Mouse (Mus musculus): ENCODE measurements around the gene Rnasel. TPM values are rescaled to one million over a fixed set of nuclear protein-coding genes. Genes with fewer than 3 reads are reported as not detected.

The Rnasel gene
- polyA plus RNA-seq (2015; fragmentation: Nextera tagmentation; extraction: Ambion mirVana), result 38.8 and 43.6 TPM in 2 replicates

GRCm38 (mm10) chr1:153749211-153749801, at the start of gene Rnasel:
Gene Rnasel (plus strand): TSS chr1:153749426.
- Histone ChIP-seq H3K4me3 (peak within 1 kb of the TSS; percentile 50), H3K36me3 (peaks cover 9% of the 10 kb centered on the region), H3K9me3 (no peaks in the 10 kb centered on the region), H3K27me3 (no peaks in the 10 kb centered on the region), H3K27ac (replicated peaks) (peak within 1 kb of the TSS; percentile 92), H3K4me1 (replicated peaks) (peaks cover 78% of the 10 kb centered on the region), H3K9ac (peak within 1 kb of the TSS; percentile 89), H3K4me2 (peak within 1 kb of the TSS; percentile 67)
- WGBS, result 2% methylated on average over 18 of the region's 18 CpGs
- peak; percentile 53 for ATAC-seq (ENCODE audit: low read depth)

DNA sequence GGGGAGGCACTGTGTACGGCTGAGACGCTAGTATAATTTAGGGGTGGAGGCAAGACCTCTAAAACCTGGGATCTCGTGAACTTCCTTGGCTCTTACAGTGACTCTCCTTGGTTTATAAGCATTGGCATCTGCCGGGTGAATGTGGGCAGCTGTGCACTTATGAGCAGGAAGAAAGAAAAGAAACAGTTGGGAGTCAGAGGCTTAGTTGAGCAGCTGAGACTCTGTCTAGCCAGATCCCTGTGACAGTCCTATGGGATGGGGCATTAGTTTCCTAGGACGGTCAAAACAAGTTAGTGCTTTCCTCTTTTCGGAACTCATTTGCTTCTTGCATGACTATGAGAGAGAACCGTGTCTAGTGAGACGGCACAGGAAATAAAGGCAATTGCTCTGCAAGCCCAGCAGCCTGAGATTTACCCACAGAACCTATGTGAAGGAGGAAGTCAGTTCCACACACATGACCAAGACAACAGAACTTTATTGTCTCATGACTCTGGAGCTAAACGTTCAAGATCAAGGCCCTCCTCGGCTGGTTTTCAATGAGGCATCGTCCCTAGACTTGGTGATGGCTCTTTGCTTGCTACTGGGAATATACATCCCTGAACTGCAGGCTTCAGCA, 48.7 kb upstream of the Rnasel start:
- H3K36me3 ChIP-seq, result no peaks in the 10 kb centered on the region
- 81% methylated on average over 11 of the region's 11 CpGs for WGBS
- no peak overlapping the region for H3K27ac ChIP-seq (replicated peaks)
- ATAC-seq (ENCODE audit: low read depth), result no peak
- no peak overlapping the region for H3K4me2 ChIP-seq
- no peaks in the 10 kb centered on the region for H3K9me3 ChIP-seq
- no peak overlapping the region for H3K4me3 ChIP-seq
- H3K4me1 ChIP-seq (replicated peaks), result peaks cover 51% of the 10 kb centered on the region
- no peaks in the 10 kb centered on the region for H3K27me3 ChIP-seq
- no peak overlapping the region for H3K9ac ChIP-seq

- ATAC-seq (ENCODE audit: low read depth), result no peak
- no peaks in the 10 kb centered on the region for H3K27me3 ChIP-seq
- H3K27ac ChIP-seq (replicated peaks), result no peak overlapping the region
- peaks cover 51% of the 10 kb centered on the region for H3K4me1 ChIP-seq (replicated peaks)
- no peak overlapping the region for H3K4me3 ChIP-seq
- H3K4me2 ChIP-seq, result no peak overlapping the region
- no peaks in the 10 kb centered on the region for H3K36me3 ChIP-seq
- no peaks in the 10 kb centered on the region for H3K9me3 ChIP-seq
- H3K9ac ChIP-seq, result no peak overlapping the region
- 94% methylated on average over 1 of the region's 1 CpGs for WGBS
Observed at GRCm38 (mm10) chr1:153701461-153701860, 47.8 kb upstream of the Rnasel start.

DNA sequence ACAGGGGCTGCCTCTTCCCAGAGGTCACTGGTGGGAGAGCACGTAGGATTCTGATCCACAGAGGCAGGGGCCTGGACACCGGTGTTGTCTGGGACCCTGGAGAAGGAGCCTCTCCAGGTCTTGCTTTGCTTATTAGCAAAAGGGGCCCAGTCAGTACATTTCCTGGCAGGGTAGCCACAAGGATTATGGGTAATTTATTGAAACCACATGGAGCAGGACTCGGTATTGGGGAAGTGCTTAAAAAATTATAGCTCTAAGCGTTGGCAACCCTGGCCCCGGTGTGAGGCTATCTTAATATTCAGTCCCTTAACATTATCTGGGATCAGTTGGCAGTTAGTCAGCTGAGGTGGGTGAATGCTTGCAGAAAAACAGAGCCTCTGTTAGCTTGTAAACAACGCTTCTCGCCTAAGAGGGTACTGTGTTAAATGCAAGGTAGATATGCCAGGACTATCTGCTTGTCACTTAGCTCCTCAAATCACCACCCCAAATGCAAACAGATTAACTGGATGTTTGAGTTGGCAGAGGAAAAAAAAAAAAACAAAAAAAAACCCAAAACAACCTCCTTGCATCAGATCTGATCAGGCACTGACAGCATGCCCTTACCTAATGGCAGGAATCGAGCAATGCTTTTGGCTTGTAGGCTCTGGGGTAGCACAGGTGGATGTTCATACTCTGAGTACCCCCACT, 46.9 kb upstream of the Rnasel start:
- H3K4me2 ChIP-seq, result no peak overlapping the region
- ATAC-seq (ENCODE audit: low read depth), result no peak
- H3K4me3 ChIP-seq, result no peak overlapping the region
- no peaks in the 10 kb centered on the region for H3K36me3 ChIP-seq
- WGBS, result 85% methylated on average over 8 of the region's 8 CpGs
- no peak overlapping the region for H3K27ac ChIP-seq (replicated peaks)
- H3K27me3 ChIP-seq, result no peaks in the 10 kb centered on the region
- H3K9ac ChIP-seq, result no peak overlapping the region
- no peaks in the 10 kb centered on the region for H3K9me3 ChIP-seq
- peaks cover 48% of the 10 kb centered on the region for H3K4me1 ChIP-seq (replicated peaks)

DNA sequence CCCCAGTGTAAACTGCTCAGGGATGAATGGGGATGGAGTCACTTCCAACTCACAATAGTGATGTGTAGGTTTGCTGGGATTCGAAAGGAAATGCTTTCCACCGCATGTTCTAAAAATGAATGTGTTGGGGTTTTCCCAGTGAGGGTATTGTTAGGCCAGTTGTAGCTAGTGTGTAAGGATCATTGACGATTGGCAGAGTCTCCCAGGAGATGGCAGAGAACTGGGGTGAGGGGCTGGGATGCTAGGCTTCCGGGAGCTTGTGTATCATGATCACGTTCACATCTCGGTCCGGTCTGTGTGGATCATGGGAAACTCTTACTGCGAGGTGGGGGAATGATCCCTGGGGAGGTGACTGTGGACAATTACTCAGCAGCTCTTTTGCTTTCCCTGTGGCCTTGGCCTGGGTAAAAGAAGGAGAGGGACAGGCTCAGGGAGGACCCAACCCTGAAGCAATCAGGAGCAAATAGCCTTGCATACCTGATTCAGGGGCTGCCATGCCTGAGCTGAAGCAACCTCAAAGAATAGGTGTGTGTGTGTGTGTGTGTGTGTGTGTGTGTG, 46.3 kb upstream of the Rnasel start:
- Histone ChIP-seq H3K4me3 (no peak overlapping the region), H3K27ac (replicated peaks) (peak overlapping the region; percentile 46; the same call in 1 of the 2 replicates), H3K9me3 (no peaks in the 10 kb centered on the region), H3K4me1 (replicated peaks) (peaks cover 43% of the 10 kb centered on the region), H3K36me3 (no peaks in the 10 kb centered on the region), H3K9ac (no peak overlapping the region), H3K27me3 (no peaks in the 10 kb centered on the region), H3K4me2 (no peak overlapping the region)
- ATAC-seq (ENCODE audit: low read depth), result no peak
- WGBS, result 50% methylated on average over 8 of the region's 8 CpGs

- H3K4me2 ChIP-seq, result peak overlapping the region; percentile 21
- no peaks in the 10 kb centered on the region for H3K9me3 ChIP-seq
- 6% methylated on average over 12 of the region's 12 CpGs for WGBS
- H3K27ac ChIP-seq (replicated peaks), result peak overlapping the region; percentile 49; the same call in 1 of the 2 replicates
- no peaks in the 10 kb centered on the region for H3K36me3 ChIP-seq
- no peaks in the 10 kb centered on the region for H3K27me3 ChIP-seq
- H3K4me3 ChIP-seq, result no peak overlapping the region
- ATAC-seq (ENCODE audit: low read depth), result peak; percentile 57
- peaks cover 39% of the 10 kb centered on the region for H3K4me1 ChIP-seq (replicated peaks)
- H3K9ac ChIP-seq, result no peak overlapping the region
Observed at GRCm38 (mm10) chr1:153703445-153703991, 45.7 kb upstream of the Rnasel start.

DNA sequence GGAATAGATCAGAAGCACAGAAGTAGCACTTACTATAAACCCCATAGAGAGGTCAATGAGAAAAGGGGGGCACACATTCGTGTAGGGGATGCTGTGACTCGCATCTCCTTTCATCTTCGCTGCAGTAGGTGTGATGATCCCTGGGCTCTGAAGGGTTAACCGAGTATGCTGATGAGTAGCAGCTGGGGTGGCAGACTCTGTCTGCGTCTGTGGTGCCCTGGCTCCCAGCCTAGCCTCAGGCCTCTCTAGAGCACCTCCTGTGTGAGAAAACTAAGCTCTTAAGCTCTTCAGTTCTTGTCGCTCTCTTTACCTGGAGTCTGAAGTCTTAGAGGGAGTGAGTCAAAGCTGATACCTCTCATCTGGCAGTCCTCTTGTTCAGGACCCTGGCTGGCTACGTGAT, 45.1 kb upstream of the Rnasel start:
- 10% methylated on average over 7 of the region's 7 CpGs for WGBS
- Histone ChIP-seq H3K36me3 (no peaks in the 10 kb centered on the region), H3K4me3 (no peak overlapping the region), H3K27ac (replicated peaks) (peak overlapping the region; percentile 49; the same call in 1 of the 2 replicates), H3K27me3 (no peaks in the 10 kb centered on the region), H3K9ac (no peak overlapping the region), H3K9me3 (no peaks in the 10 kb centered on the region), H3K4me1 (replicated peaks) (peaks cover 35% of the 10 kb centered on the region), H3K4me2 (peak overlapping the region; percentile 21; the same call in 1 of the 2 replicates)
- peak; percentile 62 for ATAC-seq (ENCODE audit: low read depth)

GRCm38 (mm10) chr1:153704996-153705395, 44.2 kb upstream of the Rnasel start:
- Histone ChIP-seq H3K9ac (no peak overlapping the region), H3K27ac (replicated peaks) (no peak overlapping the region), H3K27me3 (no peaks in the 10 kb centered on the region), H3K36me3 (no peaks in the 10 kb centered on the region), H3K4me2 (no peak overlapping the region), H3K4me3 (no peak overlapping the region), H3K4me1 (replicated peaks) (peaks cover 35% of the 10 kb centered on the region), H3K9me3 (no peaks in the 10 kb centered on the region)
- no peak for ATAC-seq (ENCODE audit: low read depth)
- WGBS, result 14% methylated on average over 3 of the region's 3 CpGs

DNA sequence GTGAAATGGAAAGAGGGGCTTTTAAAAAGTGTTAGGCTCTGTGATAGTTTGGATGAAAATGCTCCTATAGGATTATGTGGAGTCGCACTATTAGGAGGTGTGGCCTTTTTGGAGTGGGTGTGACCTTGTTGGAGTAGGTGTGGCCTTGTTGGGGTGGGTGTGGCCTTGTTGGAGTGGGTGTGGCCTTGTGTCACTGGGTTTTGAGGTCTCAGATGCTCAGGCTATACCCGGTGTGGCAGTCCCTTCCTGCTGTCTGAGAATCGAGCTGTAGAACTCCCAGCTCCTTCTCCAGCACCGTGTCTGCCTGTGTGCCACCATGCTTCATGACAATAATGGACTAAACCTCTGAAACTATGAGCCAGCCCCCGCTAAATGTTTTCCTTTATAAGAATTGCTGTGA, 40.6 kb upstream of the Rnasel start:
- H3K27me3 ChIP-seq, result no peaks in the 10 kb centered on the region
- 85% methylated on average over 5 of the region's 5 CpGs for WGBS
- no peaks in the 10 kb centered on the region for H3K36me3 ChIP-seq
- no peak overlapping the region for H3K27ac ChIP-seq (replicated peaks)
- no peak overlapping the region for H3K4me2 ChIP-seq
- H3K4me3 ChIP-seq, result no peak overlapping the region
- H3K4me1 ChIP-seq (replicated peaks), result peaks cover 16% of the 10 kb centered on the region
- no peaks in the 10 kb centered on the region for H3K9me3 ChIP-seq
- H3K9ac ChIP-seq, result no peak overlapping the region
- no peak for ATAC-seq (ENCODE audit: low read depth)

- Histone ChIP-seq H3K27ac (replicated peaks) (no peak overlapping the region), H3K4me1 (replicated peaks) (peaks cover 8% of the 10 kb centered on the region)
- no peak for ATAC-seq (ENCODE audit: low read depth)
Observed at GRCm38 (mm10) chr1:153709451-153709850, 39.8 kb upstream of the Rnasel start.

GRCm38 (mm10) chr1:153711544-153712262, 37.5 kb upstream of the Rnasel start:
- Histone ChIP-seq H3K4me2 (no peak overlapping the region), H3K36me3 (no peaks in the 10 kb centered on the region), H3K9ac (no peak overlapping the region), H3K9me3 (no peaks in the 10 kb centered on the region), H3K4me1 (replicated peaks) (no peaks in the 10 kb centered on the region), H3K27me3 (no peaks in the 10 kb centered on the region), H3K27ac (replicated peaks) (no peak overlapping the region), H3K4me3 (no peak overlapping the region)
- no peak for ATAC-seq (ENCODE audit: low read depth)
- 75% methylated on average over 3 of the region's 3 CpGs for WGBS

More at GRCm38 (mm10) chr1:153709451-153709850, 39.8 kb upstream of the Rnasel start:
- Histone ChIP-seq H3K4me2 (no peak overlapping the region), H3K9me3 (no peaks in the 10 kb centered on the region), H3K4me3 (no peak overlapping the region), H3K27me3 (no peaks in the 10 kb centered on the region), H3K9ac (no peak overlapping the region), H3K36me3 (no peaks in the 10 kb centered on the region)
- 78% methylated on average over 5 of the region's 5 CpGs for WGBS
